Mouse (Mus musculus): ENCODE measurements at regions not wholly inside any gene's neighbourhood (a gene's known extent, or its start where the extent isn't known, plus 50 kb on each side); places are given as distances from the start of the nearest gene placed in this dataset.

GRCm38 (mm10) chr12:27597322-27597721 is 254.9 kb upstream of the Sox11 start:
- TF ChIP-seq POLR2A (IDR thresholded peaks at IDR 0.05; ENCODE audit: low read depth, low read length) (no peak), CTCF (conservative IDR thresholded peaks at IDR 0.05; ENCODE audit: insufficient read depth, insufficient read length, low read depth, low read length) (no peak)
